Mouse (Mus musculus) MEL (cell line): Measurements from ENCODE around the gene Alg6. TPM values are rescaled to one million over a fixed set of nuclear protein-coding genes. Genes with fewer than 3 reads are reported as not detected.

ENCODE experiments used
- DNase-seq: peaks from one replicate; pipeline ENCODE4 v3.0.0; 2011; ENCODE audit warnings: low read depth, low spot score
- H3K27ac ChIP-seq: 2 replicates; pipeline ENCODE4 v1.5.1; 2012; ENCODE audit warnings: low read depth, mild to moderate bottlenecking, control low read depth, low read length, moderate library complexity; ENCODE audit not compliant: control insufficient read depth
- H3K27me3 ChIP-seq, 2 experiments: fragments of 150-350 bp in 1 of 2; sonication (generic) in 1 of 2; 2 replicates each; pipeline ENCODE4 v1.6.1; 2012; ENCODE audit warnings: low read length in 2 of 2, mild to moderate bottlenecking in 2 of 2, improper control_type of control experiment in 1 of 2, moderate library complexity in 1 of 2; ENCODE audit not compliant: insufficient read depth in 2 of 2, control insufficient read depth in 1 of 2
- H3K36me3 ChIP-seq, 2 experiments: 2 replicates each; pipeline ENCODE4 v1.6.1; 2012 to 2014; ENCODE audit warnings: low read length in 2 of 2, improper control_type of control experiment in 1 of 2, inconsistent platforms in 1 of 2, mild to moderate bottlenecking in 1 of 2; ENCODE audit not compliant: insufficient read depth in 2 of 2, control insufficient read depth in 1 of 2
- H3K4me1 ChIP-seq, 2 experiments: fragments of 150-350 bp in 1 of 2; sonication (generic) in 1 of 2; 2 replicates each; pipeline ENCODE4 v1.6.1; 2012; ENCODE audit warnings: low read length in 2 of 2, improper control_type of control experiment in 1 of 2, mild to moderate bottlenecking in 1 of 2; ENCODE audit not compliant: insufficient read depth in 2 of 2, control insufficient read depth in 1 of 2
- H3K4me3 ChIP-seq, 2 experiments: fragments of 150-350 bp in 1 of 2; sonication (generic) in 1 of 2; 2 replicates each; pipeline ENCODE4 v1.5.1; 2012; ENCODE audit warnings: low read depth in 2 of 2, low read length in 2 of 2, mild to moderate bottlenecking in 2 of 2, moderate library complexity in 2 of 2, control low read depth in 1 of 2, improper control_type of control experiment in 1 of 2; ENCODE audit not compliant: control insufficient read depth in 1 of 2, insufficient read depth in 1 of 2
- H3K79me2 ChIP-seq: 2 replicates; pipeline ENCODE4 v1.6.1; 2012; ENCODE audit warnings: mild to moderate bottlenecking, low read length, moderate library complexity; ENCODE audit not compliant: control insufficient read depth, poor library complexity, insufficient read depth
- H3K9ac ChIP-seq: 2 replicates; pipeline ENCODE4 v1.6.1; 2012; ENCODE audit warnings: low read depth, mild to moderate bottlenecking, control low read depth, low read length, moderate library complexity; ENCODE audit not compliant: control insufficient read depth, poor library complexity, severe bottlenecking
- H3K9me3 ChIP-seq: fragments of 150-350 bp; sonication (generic); replicated peaks from 2 replicates; pipeline ENCODE4 v1.6.1; 2012; ENCODE audit warnings: mild to moderate bottlenecking, low read length, improper control_type of control experiment, moderate library complexity; ENCODE audit not compliant: insufficient read depth
- CHD2 ChIP-seq: IDR thresholded peaks from 2 replicates; pipeline ENCODE4 v1.6.1; 2011; ENCODE audit warnings: low read length, improper control_type of control experiment
- CTCF ChIP-seq, 3 experiments: IDR thresholded peaks in 2 of 3; conservative IDR thresholded peaks in 1 of 3; 2 replicates each; pipeline ENCODE4 v1.5.1; 2011 to 2012; ENCODE audit warnings: low read length in 3 of 3, low read depth in 2 of 3, mild to moderate bottlenecking in 2 of 3, improper control_type of control experiment in 1 of 3, inconsistent platforms in 1 of 3, mixed read lengths in 1 of 3, moderate library complexity in 1 of 3; ENCODE audit not compliant: control insufficient read depth in 1 of 3, insufficient read depth in 1 of 3, poor library complexity in 1 of 3, severe bottlenecking in 1 of 3
- E2F4 ChIP-seq: IDR thresholded peaks from 2 replicates; pipeline ENCODE4 v1.6.1; 2011; ENCODE audit warnings: low read depth, low read length, improper control_type of control experiment, borderline replicate concordance
- EP300 ChIP-seq, 2 experiments: IDR thresholded peaks; 2 replicates each; pipeline ENCODE4 v1.6.1; 2011; ENCODE audit warnings: improper control_type of control experiment in 2 of 2, low read length in 2 of 2, low read depth in 1 of 2, mild to moderate bottlenecking in 1 of 2
- ETS1 ChIP-seq: IDR thresholded peaks from 2 replicates; pipeline ENCODE4 v1.6.1; 2012; ENCODE audit warnings: low read depth, mild to moderate bottlenecking, inconsistent platforms, low read length, improper control_type of control experiment, moderate library complexity
- GATA1 ChIP-seq: IDR thresholded peaks from 2 replicates; pipeline ENCODE4 v1.6.1; 2011; ENCODE audit warnings: low read depth, low read length, improper control_type of control experiment
- KAT2A ChIP-seq: conservative IDR thresholded peaks from 2 replicates; pipeline ENCODE4 v1.6.1; 2012; ENCODE audit warnings: low read depth, low read length, improper control_type of control experiment, inconsistent platforms
- MAFK ChIP-seq: IDR thresholded peaks from 2 replicates; pipeline ENCODE4 v1.6.1; 2011; ENCODE audit warnings: low read depth, mild to moderate bottlenecking, low read length, improper control_type of control experiment, borderline replicate concordance
- MAZ ChIP-seq: IDR thresholded peaks from 2 replicates; pipeline ENCODE4 v1.6.1; 2012; ENCODE audit warnings: low read depth, mild to moderate bottlenecking, inconsistent platforms, low read length, improper control_type of control experiment
- MEF2A ChIP-seq: IDR thresholded peaks from 2 replicates; pipeline ENCODE4 v1.6.1; 2014; ENCODE audit warnings: low read depth, mild to moderate bottlenecking, inconsistent platforms, low read length, improper control_type of control experiment; ENCODE audit not compliant: poor library complexity, insufficient replicate concordance, severe bottlenecking; ENCODE audit errors: extremely low read depth
- MXI1 ChIP-seq: IDR thresholded peaks from 2 replicates; pipeline ENCODE4 v1.6.1; 2011; ENCODE audit warnings: mild to moderate bottlenecking, low read depth, low read length, improper control_type of control experiment
- MYB ChIP-seq: IDR thresholded peaks from 2 replicates; pipeline ENCODE4 v1.6.1; 2011; ENCODE audit warnings: mild to moderate bottlenecking, low read depth, low read length, improper control_type of control experiment
- MYC ChIP-seq: IDR thresholded peaks from 2 replicates; pipeline ENCODE4 v1.6.1; 2011; ENCODE audit warnings: low read depth, mild to moderate bottlenecking, low read length, improper control_type of control experiment, moderate library complexity
- NELFE ChIP-seq: IDR thresholded peaks from 2 replicates; pipeline ENCODE4 v1.6.1; 2011; ENCODE audit warnings: low read depth, low read length, improper control_type of control experiment
- NRF1 ChIP-seq: IDR thresholded peaks from 2 replicates; pipeline ENCODE4 v1.6.1; 2014; ENCODE audit warnings: low read depth, mild to moderate bottlenecking, inconsistent platforms, low read length, improper control_type of control experiment, moderate library complexity; ENCODE audit not compliant: poor library complexity, insufficient read depth, severe bottlenecking
- POLR2A ChIP-seq, 2 experiments: IDR thresholded peaks; 2 replicates each; pipeline ENCODE4 v1.6.1; 2011 to 2012; ENCODE audit warnings: low read length in 2 of 2, mild to moderate bottlenecking in 2 of 2, control low read depth in 1 of 2, improper control_type of control experiment in 1 of 2, low read depth in 1 of 2, moderate library complexity in 1 of 2; ENCODE audit not compliant: control insufficient read depth in 1 of 2, insufficient read depth in 1 of 2, poor library complexity in 1 of 2
- POLR2AphosphoS5 ChIP-seq: IDR thresholded peaks from 2 replicates; pipeline ENCODE4 v1.6.1; 2012; ENCODE audit warnings: low read depth, borderline replicate concordance, mild to moderate bottlenecking, inconsistent platforms, low read length, moderate library complexity, mixed read lengths
- RCOR1 ChIP-seq: IDR thresholded peaks from 2 replicates; pipeline ENCODE4 v1.6.1; 2012; ENCODE audit warnings: low read depth, mild to moderate bottlenecking, inconsistent platforms, low read length, improper control_type of control experiment
- SIN3A ChIP-seq: IDR thresholded peaks from 2 replicates; pipeline ENCODE4 v1.6.1; 2012; ENCODE audit warnings: low read length, improper control_type of control experiment, inconsistent platforms
- SMC3 ChIP-seq: IDR thresholded peaks from 2 replicates; pipeline ENCODE4 v1.6.1; 2011; ENCODE audit warnings: low read depth, low read length, improper control_type of control experiment
- TAL1 ChIP-seq: IDR thresholded peaks from 2 replicates; pipeline ENCODE4 v1.6.1; 2012; ENCODE audit warnings: mild to moderate bottlenecking, inconsistent platforms, low read length, moderate library complexity, mixed read lengths
- TBP ChIP-seq: IDR thresholded peaks from 2 replicates; pipeline ENCODE4 v1.8.0; 2011; ENCODE audit warnings: low read depth, low read length, improper control_type of control experiment
- TCF12 ChIP-seq: IDR thresholded peaks from 2 replicates; pipeline ENCODE4 v1.6.1; 2014; ENCODE audit warnings: low read depth, mild to moderate bottlenecking, inconsistent platforms, low read length, improper control_type of control experiment, moderate library complexity
- UBTF ChIP-seq: IDR thresholded peaks from 2 replicates; pipeline ENCODE4 v1.6.1; 2012; ENCODE audit warnings: low read depth, mild to moderate bottlenecking, inconsistent platforms, low read length, improper control_type of control experiment, moderate library complexity, borderline replicate concordance; ENCODE audit not compliant: insufficient read depth
- USF1 ChIP-seq: IDR thresholded peaks from 2 replicates; pipeline ENCODE4 v1.6.1; 2014; ENCODE audit warnings: low read depth, mild to moderate bottlenecking, inconsistent platforms, low read length, improper control_type of control experiment, moderate library complexity
- ZC3H11A ChIP-seq: IDR thresholded peaks from 2 replicates; pipeline ENCODE4 v1.6.1; 2012; ENCODE audit warnings: low read depth, mild to moderate bottlenecking, inconsistent platforms, low read length, improper control_type of control experiment
- ZKSCAN1 ChIP-seq: IDR thresholded peaks from 2 replicates; pipeline ENCODE4 v1.6.1; 2012; ENCODE audit warnings: low read depth, mild to moderate bottlenecking, inconsistent platforms, low read length, improper control_type of control experiment, moderate library complexity
- ZMIZ1 ChIP-seq: IDR thresholded peaks from 2 replicates; pipeline ENCODE4 v1.6.1; 2012; ENCODE audit warnings: low read depth, mild to moderate bottlenecking, inconsistent platforms, low read length, improper control_type of control experiment, moderate library complexity
- polyA plus RNA-seq, 2 experiments: library from polyadenylated mRNA; stranded (reverse) in 1 of 2; unstranded in 1 of 2; fragments of >175 nt in 1 of 2; fragments of >200 nt in 1 of 2; gene quantifications; 2 replicates each; pipeline versions ENCODE4 v1.2.1 to v1.2.4; 2012; ENCODE audit warnings: low replicate concordance in 2 of 2, low read depth in 1 of 2; ENCODE audit not compliant: insufficient read length in 2 of 2, insufficient read depth in 1 of 2, missing spikeins in 1 of 2
- total RNA-seq: library from RNA; depleted of rRNA; stranded (reverse); fragments of 300-350 nt; gene quantifications from 2 replicates; pipeline ENCODE4 v1.2.3, GENCODE M21; 2012

Gene Alg6
- total and polyA plus RNA-seq, 3 experiments, result 12.2 to 15.0 TPM; not detected in 1

DNA sequence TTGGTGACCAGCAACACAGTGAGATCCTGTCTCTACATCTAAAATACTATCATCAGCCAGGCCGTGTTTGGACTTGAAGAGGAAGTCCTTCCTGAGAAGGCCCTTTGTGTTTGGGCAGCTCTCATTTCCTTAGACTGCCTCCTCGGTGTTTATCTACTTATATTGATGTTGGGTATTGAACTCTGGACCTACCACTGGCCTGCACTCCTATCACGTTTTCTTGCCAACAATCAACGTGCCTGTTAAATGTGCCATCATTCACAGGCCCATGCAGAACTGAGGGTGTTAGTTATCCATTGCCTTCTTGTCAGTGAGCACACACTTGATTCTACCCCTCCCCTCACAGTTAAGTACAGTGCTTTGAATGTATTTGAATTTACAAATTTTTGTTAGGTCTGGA lies 2.4 kb downstream of the Alg6 start:
- Histone ChIP-seq H3K4me3 (no peak overlapping the region), H3K36me3 (peaks cover 0 to 16% of the 10 kb centered on the region in 2 experiments; a peak in 2 of 4 replicates), H3K27ac (no peak overlapping the region), H3K9ac (no peak overlapping the region), H3K27me3 (no peaks in the 10 kb centered on the region), H3K9me3 (no peaks in the 10 kb centered on the region), H3K79me2 (peaks cover 4% of the 10 kb centered on the region; the same call in 1 of the 2 replicates), H3K4me1 (peaks cover 0 to 24% of the 10 kb centered on the region in 2 experiments; a peak in 2 of 4 replicates)
- no peak for TF ChIP-seq POLR2AphosphoS5
- TF ChIP-seq KAT2A, result no peak
- no peak for TF ChIP-seq ZC3H11A
- TF ChIP-seq GATA1, result no peak
- TF ChIP-seq CTCF (IDR thresholded peaks at IDR 0.05 in 2 of 3, conservative IDR thresholded peaks at IDR 0.05 in 1 of 3; ENCODE audit: control insufficient read depth in 1 of 3, insufficient read depth in 1 of 3, low read depth in 2 of 3, low read length in 3 of 3, poor library complexity in 1 of 3, severe bottlenecking in 1 of 3), result no peak
- no peak for TF ChIP-seq TAL1
- no peak for TF ChIP-seq TBP
- no peak for TF ChIP-seq UBTF
- no peak for TF ChIP-seq SIN3A
- TF ChIP-seq ZKSCAN1, result no peak
- no peak for TF ChIP-seq MEF2A
- no peak for TF ChIP-seq EP300 (IDR thresholded peaks at IDR 0.05; ENCODE audit: low read depth in 1 of 2, low read length in 2 of 2)
- no peak for TF ChIP-seq MAZ
- no peak for TF ChIP-seq ZMIZ1
- TF ChIP-seq POLR2A (IDR thresholded peaks at IDR 0.05; ENCODE audit: control insufficient read depth in 1 of 2, insufficient read depth in 1 of 2, low read depth in 1 of 2, low read length in 2 of 2, poor library complexity in 1 of 2), result no peak
- no peak for TF ChIP-seq TCF12
- no peak for TF ChIP-seq CHD2
- no peak for TF ChIP-seq SMC3
- no peak for TF ChIP-seq USF1
- no peak for TF ChIP-seq RCOR1
- DNase-seq, result peak; percentile 8

DNA sequence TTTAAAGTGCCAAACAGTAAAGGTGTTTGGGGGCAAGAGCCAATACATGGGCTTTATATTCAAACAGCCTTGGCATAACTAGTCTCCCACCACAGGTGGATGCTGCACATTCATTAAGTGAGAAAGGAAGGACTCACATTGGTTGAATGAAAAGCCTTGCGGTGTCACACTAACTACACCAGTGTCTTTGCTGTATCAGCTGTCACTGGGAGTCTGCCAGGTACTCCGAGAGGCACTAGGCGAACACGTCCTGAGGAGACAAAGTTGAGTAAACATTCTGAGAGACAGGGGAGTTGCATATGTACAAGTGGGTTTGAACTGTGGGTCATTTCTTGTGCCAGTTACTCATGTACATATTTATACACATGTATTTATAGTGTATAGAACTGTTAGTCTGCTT lies 8.9 kb downstream of the Alg6 start:
- H3K4me3 ChIP-seq, result no peak overlapping the region
- H3K27ac ChIP-seq, result no peak overlapping the region
- peaks cover 0 to 2% of the 10 kb centered on the region in 2 experiments; a peak in 1 of 4 replicates for H3K4me1 ChIP-seq
- no peaks in the 10 kb centered on the region; the same call in 1 of the 2 replicates for H3K79me2 ChIP-seq
- H3K36me3 ChIP-seq, result peaks cover 0 to 6% of the 10 kb centered on the region in 2 experiments; a peak in 2 of 4 replicates
- TF ChIP-seq NRF1 (no peak), POLR2A (IDR thresholded peaks at IDR 0.05; ENCODE audit: control insufficient read depth in 1 of 2, insufficient read depth in 1 of 2, low read depth in 1 of 2, low read length in 2 of 2, poor library complexity in 1 of 2) (no peak), TCF12 (no peak), NELFE (no peak), E2F4 (no peak), ZKSCAN1 (no peak), ZC3H11A (no peak), GATA1 (no peak), MAFK (no peak), ETS1 (no peak), MEF2A (no peak), MYC (no peak), MYB (no peak), MXI1 (no peak), USF1 (no peak)
- no peaks in the 10 kb centered on the region for H3K27me3 ChIP-seq
- no peak for DNase-seq
- H3K9ac ChIP-seq, result no peak overlapping the region
- H3K9me3 ChIP-seq, result no peaks in the 10 kb centered on the region
